Mouse (Mus musculus) layer of hippocampus, adult 6 months (tissue): ENCODE results near the gene Gm45233. TPM values are rescaled to one million over a fixed set of nuclear protein-coding genes. Genes with fewer than 3 reads are reported as not detected.

Experiments used
- long read RNA-seq, 2 experiments: library from polyadenylated mRNA; unstranded; transcript quantifications; one replicate each; pipeline ENCODE4 v2.0.0; 2019 to 2020
- microRNA-seq: library from miRNA; unstranded; fragments of <30 nt; microRNA quantifications from one replicate; pipeline ENCODE4 v1.2.0, GENCODE M21; 2020
- polyA plus RNA-seq: library from polyadenylated mRNA; unstranded; fragments of <200 nt; fragmentation: Nextera tagmentation; gene quantifications from 2 replicates; pipeline ENCODE4 v1.2.3, GENCODE M21; 2021

Gm45233 gene
- polyA plus RNA-seq, result 0.33 and 0.38 TPM in 2 replicates
- long read RNA-seq, experiment 1, result 0 reads
- long read RNA-seq, experiment 2, result 0 reads

DNA sequence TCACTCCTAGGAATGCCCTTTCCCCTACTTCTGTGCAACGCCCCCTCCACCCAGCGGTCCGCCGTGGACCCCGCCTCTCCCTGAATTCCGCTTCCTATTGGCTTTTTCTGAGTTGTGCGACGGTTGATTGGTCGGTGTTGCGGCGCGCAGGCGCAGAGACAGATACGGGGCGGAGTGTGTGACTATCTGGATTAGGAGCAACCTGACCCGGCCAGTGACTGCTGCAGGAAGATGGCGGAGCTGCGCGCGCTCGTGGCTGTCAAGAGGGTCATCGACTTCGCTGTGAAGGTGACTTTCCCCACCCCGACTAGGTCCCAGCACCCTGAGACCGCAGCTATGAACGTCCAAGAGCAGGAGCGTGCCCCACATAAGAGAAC lies at the start of gene Gm45233, which contains the start of gene Etfb:
Gene Gm45233, plus strand, starts transcription at position 212 of the 377 bp plus-strand sequence.
Gene Etfb, plus strand, starts transcription at position 167 of the 377 bp plus-strand sequence.

DNA sequence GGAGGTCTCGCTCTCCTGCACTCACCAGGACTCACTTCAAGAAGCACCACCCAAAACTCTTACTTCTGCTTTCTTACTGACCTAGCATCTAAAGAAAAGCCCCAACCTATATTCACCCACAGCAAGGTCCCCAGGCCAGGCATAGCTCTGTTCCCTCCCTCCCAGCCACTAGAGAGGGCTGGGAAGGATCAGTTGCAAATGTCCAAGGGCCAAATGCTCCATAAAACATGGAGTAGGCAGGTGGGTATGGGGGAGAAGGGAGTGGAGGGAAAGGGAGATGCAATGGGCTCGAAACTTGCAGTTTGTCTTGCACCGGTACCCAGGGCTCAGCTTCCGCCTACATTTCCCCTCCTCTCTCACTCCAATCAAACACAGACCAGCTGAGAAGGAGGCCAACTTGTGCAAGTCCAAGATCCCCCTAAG lies 35.8 kb upstream of the Gm45233 start, which contains the start of gene Siglecg:
Gene Siglecg, plus strand, starts transcription at position 74 of the 423 bp plus-strand sequence.

DNA sequence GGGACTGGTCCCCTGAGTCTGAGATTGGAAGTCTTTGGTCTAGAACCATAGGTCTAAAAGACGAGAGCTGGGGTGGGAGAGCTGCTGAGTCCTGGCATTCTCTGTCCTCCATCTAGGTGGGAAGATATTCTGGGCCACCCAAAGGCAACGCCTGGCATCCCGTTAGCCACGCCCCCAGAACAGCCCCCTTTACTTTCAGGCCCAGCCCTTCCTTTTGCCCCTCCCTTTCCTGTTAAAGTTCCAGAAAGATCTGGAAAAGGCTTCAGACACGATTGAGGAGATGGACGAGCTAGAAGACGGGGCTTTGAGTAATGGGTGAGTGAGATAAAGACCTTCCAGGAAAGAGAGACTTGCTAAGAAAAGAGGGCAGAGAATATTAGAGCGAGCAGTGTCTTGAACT lies 16.5 kb upstream of the Gm45233 start, which contains the start of gene Lim2:
Gene Lim2, plus strand, starts transcription at position 265 of the 400 bp plus-strand sequence.

DNA sequence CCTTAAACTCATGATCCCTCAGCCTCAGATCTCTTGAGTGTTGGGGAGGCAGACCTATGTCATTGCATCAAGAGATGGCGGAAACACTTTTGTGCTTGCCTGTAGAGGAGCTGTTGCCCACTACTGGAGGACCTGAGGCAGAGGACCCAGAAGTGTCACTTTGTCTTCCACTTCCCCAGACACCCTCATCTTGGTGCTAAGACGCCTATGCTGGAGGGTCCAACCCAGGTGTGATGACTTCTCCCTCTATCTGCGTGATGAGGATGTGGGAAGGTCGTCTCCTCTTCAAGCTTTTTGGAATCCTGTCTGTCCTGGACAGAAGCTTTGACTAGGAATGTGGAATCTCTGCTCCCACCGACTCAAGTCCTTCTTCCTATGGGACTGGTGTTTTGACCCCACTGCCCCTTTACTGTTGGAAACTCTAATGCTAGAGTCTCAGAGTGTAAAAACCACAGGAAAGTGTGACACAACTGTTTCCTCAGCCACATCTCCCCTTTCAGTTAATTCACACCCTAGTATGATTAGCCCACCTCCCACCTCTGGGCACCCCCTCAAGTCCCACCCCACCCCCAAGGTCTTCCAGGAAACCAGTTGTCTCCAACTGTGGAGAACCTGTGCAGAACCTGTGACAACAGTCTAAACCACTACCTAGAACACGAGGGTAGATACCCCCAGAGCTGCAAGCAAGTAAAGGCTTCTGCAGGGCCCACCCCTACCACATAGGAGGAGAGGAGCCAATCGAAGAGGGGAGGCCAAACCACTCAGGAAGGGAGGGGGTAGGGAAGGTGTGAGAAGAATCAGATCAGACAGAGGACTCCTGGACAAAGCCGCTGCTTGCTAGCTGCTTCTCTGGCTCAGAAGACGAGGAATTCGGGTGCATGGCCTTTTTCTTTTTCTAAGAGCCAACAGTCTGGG lies 7.3 kb upstream of the Gm45233 start, which contains the start of gene Nkg7:
Gene Nkg7, plus strand, starts transcription at position 733 of the 915 bp plus-strand sequence.

DNA sequence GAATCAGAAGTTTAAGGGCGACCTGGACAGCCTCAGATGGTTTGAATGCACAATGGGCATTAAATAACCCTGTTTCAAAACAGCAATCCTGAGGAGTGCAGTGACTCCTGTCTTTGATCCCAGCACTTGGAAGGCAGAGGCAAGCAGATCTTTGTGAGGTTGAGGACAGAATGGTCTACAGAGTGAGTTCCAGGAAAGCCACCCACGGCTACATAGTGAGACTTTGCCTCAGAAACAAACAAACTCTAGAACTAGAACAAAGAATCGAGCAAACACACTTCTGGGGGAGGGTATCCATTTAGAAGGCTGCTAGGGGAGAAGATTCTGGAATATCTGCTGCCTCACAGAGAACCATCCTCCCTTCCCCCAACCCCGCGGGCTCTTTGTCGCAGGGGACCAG lies 3.4 kb upstream of the Gm45233 start, which contains the start of gene Cldnd2:
Gene Cldnd2, plus strand, starts transcription at position 301 of the 400 bp plus-strand sequence.

DNA sequence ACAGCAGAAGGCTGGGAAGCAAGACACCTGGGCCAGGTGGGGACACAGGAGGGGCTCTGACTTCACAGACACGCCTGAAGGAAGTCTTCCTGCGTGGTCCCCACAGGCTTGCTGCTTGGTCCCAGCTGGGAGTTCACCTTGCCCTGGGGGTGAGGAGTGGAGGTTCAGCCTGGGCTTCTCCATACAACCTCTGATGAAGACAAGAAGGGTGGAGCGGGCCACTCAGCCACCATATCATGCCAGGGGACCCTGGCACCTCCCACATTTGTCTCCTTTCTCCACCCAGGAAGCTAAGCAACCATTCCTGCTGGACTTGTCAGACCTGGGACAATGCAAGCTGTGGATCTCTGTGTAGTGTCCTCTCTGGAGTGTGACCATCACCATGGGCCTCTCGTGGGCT lies 18.9 kb downstream of the Gm45233 start, which contains the start of gene Vsig10l:
Gene Vsig10l, plus strand, starts transcription at position 301 of the 400 bp plus-strand sequence.

DNA sequence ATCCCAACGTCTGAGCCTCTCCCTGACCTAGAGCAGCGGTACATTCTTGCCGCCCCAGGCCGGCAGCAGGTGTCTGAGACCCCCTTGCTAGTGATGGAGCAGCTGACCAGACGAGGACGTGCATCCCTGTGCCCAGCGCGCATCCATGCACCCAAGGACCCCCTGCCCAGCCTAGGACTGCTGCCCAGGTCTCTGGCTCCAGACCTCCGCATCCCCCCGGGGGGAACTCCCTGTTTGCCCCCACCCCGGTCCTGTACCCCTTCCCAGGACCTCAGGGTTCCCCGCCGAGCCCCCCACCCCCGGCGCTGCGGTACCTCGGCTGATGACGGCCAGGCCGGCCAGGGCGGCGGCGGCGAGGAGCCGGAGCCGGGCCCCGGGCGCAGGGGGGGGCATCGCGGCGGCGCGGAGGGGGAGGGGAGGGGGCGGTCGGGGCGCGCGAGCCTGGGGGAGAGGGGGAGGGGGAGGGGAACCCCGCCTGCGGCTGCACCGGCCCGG lies 45.8 kb downstream of the Gm45233 start, which contains the start of gene Iglon5:
Gene Iglon5, minus strand, starts transcription at position 445 of the 495 bp plus-strand sequence.

Small RNAs within 50 kb of the gene (microRNA-seq; reads per million reads assigned to microRNA genes)
- 1.3 reads per million for gene Mir7051

Other genes with a start within 250 kb of the Gm45233 start
- 4.5 and 7.9 TPM in 2 replicates for gene Zfp715, start 130.8 kb upstream of the Gm45233 start, polyA plus RNA-seq
- gene Siglecf, start 92.8 kb upstream of the Gm45233 start, polyA plus RNA-seq, result 0.54 and 0.90 TPM in 2 replicates
- 0.05 TPM in 1 of 2 replicates, not detected in the other for gene Siglecg, start 35.9 kb upstream of the Gm45233 start, polyA plus RNA-seq
- not detected in 2 replicates for gene Lim2, start 16.5 kb upstream of the Gm45233 start, polyA plus RNA-seq
- 0.92 TPM in 1 of 2 replicates, not detected in the other for gene Nkg7, start 7.1 kb upstream of the Gm45233 start, polyA plus RNA-seq
- not detected in 2 replicates for gene Cldnd2, start 3.3 kb upstream of the Gm45233 start, polyA plus RNA-seq
- gene Etfb, start within 50 bp of the Gm45233 start, polyA plus RNA-seq, result 219 and 291 TPM in 2 replicates
- 1.4 and 1.5 TPM in 2 replicates for gene Vsig10l, start 19.0 kb downstream of the Gm45233 start, polyA plus RNA-seq
- 1.6 TPM in 2 replicates for gene Iglon5, start 45.9 kb downstream of the Gm45233 start, polyA plus RNA-seq
- gene 4931406B18Rik, start 61.8 kb downstream of the Gm45233 start, polyA plus RNA-seq, result not detected in 2 replicates
- gene Cd33, start 100.3 kb downstream of the Gm45233 start, polyA plus RNA-seq, result 4.6 and 7.2 TPM in 2 replicates
- gene Zfp658, start 118.1 kb downstream of the Gm45233 start, polyA plus RNA-seq, result 1.4 and 1.5 TPM in 2 replicates
- gene Zfp719, start 135.5 kb downstream of the Gm45233 start, polyA plus RNA-seq, result 6.2 and 7.4 TPM in 2 replicates
- 0.13 and 0.19 TPM in 2 replicates for gene Zfp819, start 163.0 kb downstream of the Gm45233 start, polyA plus RNA-seq
- 0.09 TPM in 1 of 2 replicates, not detected in the other for gene Ceacam18, start 190.6 kb downstream of the Gm45233 start, polyA plus RNA-seq
- gene Siglece, start 216.0 kb downstream of the Gm45233 start, polyA plus RNA-seq, result 0.36 and 0.55 TPM in 2 replicates
- gene Ctu1, start 227.9 kb downstream of the Gm45233 start, polyA plus RNA-seq, result 7.8 and 8.8 TPM in 2 replicates
- not detected in 2 replicates for gene Klk14, start 246.3 kb downstream of the Gm45233 start, polyA plus RNA-seq